Mouse (Mus musculus) hindbrain, embryonic 12.5 days (tissue): Measurements from ENCODE around the gene Rhoh. TPM values are rescaled to one million over a fixed set of nuclear protein-coding genes. Genes with fewer than 3 reads are reported as not detected.

Experiments
- ATAC-seq: fragments of 200-750 bp; cut with Nextera tagmentation; 2 replicates; pipeline ENCODE4 v1.8.0; 2017; ENCODE audit warnings: moderate TSS enrichment; ENCODE audit not compliant: low FRiP score
- H3K27ac ChIP-seq: fragments of 300-500 bp; sonication (generic); 2 replicates; pipeline ENCODE4 v1.5.1; 2016; ENCODE audit warnings: mild to moderate bottlenecking
- H3K27me3 ChIP-seq: fragments of 300-500 bp; sonication (generic); 2 replicates; pipeline ENCODE4 v1.6.1; 2016; ENCODE audit warnings: mild to moderate bottlenecking
- H3K36me3 ChIP-seq: fragments of 300-500 bp; sonication (generic); 2 replicates; pipeline ENCODE4 v1.6.1; 2016; ENCODE audit warnings: mild to moderate bottlenecking
- H3K4me1 ChIP-seq: fragments of 300-500 bp; sonication (generic); 2 replicates; pipeline ENCODE4 v1.6.1; 2016
- H3K4me2 ChIP-seq: fragments of 300-500 bp; sonication (generic); replicated peaks from 2 replicates; pipeline ENCODE4 v1.6.1; 2016; ENCODE audit warnings: mild to moderate bottlenecking
- H3K4me3 ChIP-seq: fragments of 300-500 bp; sonication (generic); 2 replicates; pipeline ENCODE4 v1.5.1; 2016; ENCODE audit warnings: mild to moderate bottlenecking
- H3K9ac ChIP-seq: fragments of 300-500 bp; sonication (generic); 2 replicates; pipeline ENCODE4 v1.6.1; 2016; ENCODE audit warnings: mild to moderate bottlenecking, moderate library complexity
- H3K9me3 ChIP-seq: fragments of 300-500 bp; sonication (generic); replicated peaks from 2 replicates; pipeline ENCODE4 v1.6.1; 2016; ENCODE audit warnings: mild to moderate bottlenecking
- WGBS: fragments of 180-500 bp; shearing (Covaris S2); methylation state at CpG from one replicate; pipeline ENCODE4 v1.1.7; 2016; 5-methylcytosine and 5-hydroxymethylcytosine counted together
- polyA plus RNA-seq: library from polyadenylated mRNA; unstranded; fragments of >200 nt; fragmentation: Nextera tagmentation; extraction: Ambion mirVana; gene quantifications from 2 replicates; pipeline ENCODE4 v1.2.1, GENCODE M21; 2016

Gene Rhoh
- polyA plus RNA-seq: 0.20 and 0.39 TPM in 2 replicates

DNA sequence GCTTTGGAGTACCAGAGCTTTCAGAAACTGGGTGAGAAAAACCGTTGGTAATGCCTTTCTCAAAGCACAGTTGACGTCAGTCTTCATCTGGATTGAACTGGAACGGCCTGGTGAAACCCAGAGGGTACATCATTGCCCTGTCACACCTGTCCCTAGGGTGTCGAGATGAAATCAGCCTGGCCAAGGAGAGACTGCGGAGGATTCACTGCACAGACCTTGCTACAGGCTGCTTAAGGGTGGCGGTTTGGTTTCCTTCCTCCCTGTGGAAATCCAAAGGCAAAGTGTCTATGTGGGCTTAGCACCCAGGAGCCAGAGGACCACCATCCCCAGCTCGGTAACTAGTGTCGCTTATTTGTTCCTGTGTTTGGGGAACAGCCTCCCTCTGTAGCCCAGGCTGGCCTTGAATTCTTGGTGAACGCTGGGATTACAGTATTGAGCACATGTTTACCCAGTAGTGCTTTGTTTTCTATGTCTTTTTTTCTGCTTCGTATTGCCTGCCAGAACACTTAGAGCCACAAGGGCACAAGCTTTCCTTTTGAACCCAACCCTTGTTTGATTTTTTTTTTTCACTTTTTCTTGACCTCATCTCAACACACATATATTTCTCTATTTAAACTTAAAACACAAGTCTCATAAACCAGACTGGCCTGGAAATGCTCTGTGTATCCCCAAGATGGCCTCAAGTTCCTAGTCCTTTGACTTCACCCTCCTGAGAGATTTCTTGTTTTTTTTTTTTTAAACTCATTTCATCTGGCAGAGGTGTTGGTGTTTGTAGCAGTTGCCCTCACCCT is at the start of gene Rhoh:
Rhoh (plus strand) TSS at position 60 of the 791 bp plus-strand sequence.
- no peak within 1 kb of the TSS for H3K4me2 ChIP-seq
- H3K9me3 ChIP-seq: no peaks in the 10 kb centered on the region
- WGBS: 82% methylated on average over 10 of the region's 10 CpGs
- no peaks in the 10 kb centered on the region for H3K4me1 ChIP-seq
- H3K4me3 ChIP-seq: no peak within 1 kb of the TSS
- H3K27ac ChIP-seq: no peak within 1 kb of the TSS
- no peak within 1 kb of the TSS for H3K9ac ChIP-seq
- no peaks in the 10 kb centered on the region for H3K36me3 ChIP-seq
- no peaks in the 10 kb centered on the region for H3K27me3 ChIP-seq
- ATAC-seq: no peak

GRCm38 (mm10) chr5:65823601-65824133 is 37.3 kb upstream of the Rhoh start:
- Histone ChIP-seq H3K4me1 (no peaks in the 10 kb centered on the region), H3K27ac (no peak overlapping the region), H3K36me3 (peaks cover 56% of the 10 kb centered on the region), H3K4me3 (no peak overlapping the region), H3K9me3 (no peaks in the 10 kb centered on the region), H3K9ac (no peak overlapping the region), H3K27me3 (no peaks in the 10 kb centered on the region), H3K4me2 (no peak overlapping the region)
- no peak for ATAC-seq
- WGBS: 79% methylated on average over 5 of the region's 5 CpGs

GRCm38 (mm10) chr5:65826476-65826875 is 34.5 kb upstream of the Rhoh start:
- Histone ChIP-seq H3K4me1 (no peaks in the 10 kb centered on the region), H3K27me3 (no peaks in the 10 kb centered on the region), H3K4me3 (no peak overlapping the region), H3K4me2 (no peak overlapping the region), H3K27ac (no peak overlapping the region), H3K9me3 (no peaks in the 10 kb centered on the region), H3K36me3 (peaks cover 33% of the 10 kb centered on the region), H3K9ac (no peak overlapping the region)
- 98% methylated on average over 4 of the region's 4 CpGs for WGBS
- no peak for ATAC-seq

GRCm38 (mm10) chr5:65827102-65827501 is 33.9 kb upstream of the Rhoh start:
- H3K9me3 ChIP-seq: no peaks in the 10 kb centered on the region
- no peaks in the 10 kb centered on the region for H3K27me3 ChIP-seq
- WGBS: 92% methylated on average over 8 of the region's 8 CpGs
- H3K36me3 ChIP-seq: peaks cover 28% of the 10 kb centered on the region
- H3K9ac ChIP-seq: no peak overlapping the region
- no peak overlapping the region for H3K4me3 ChIP-seq
- ATAC-seq: no peak
- no peaks in the 10 kb centered on the region for H3K4me1 ChIP-seq
- H3K4me2 ChIP-seq: no peak overlapping the region
- H3K27ac ChIP-seq: no peak overlapping the region

- H3K27me3 ChIP-seq: no peaks in the 10 kb centered on the region
- WGBS: 97% methylated on average over 5 of the region's 5 CpGs
- H3K9me3 ChIP-seq: no peaks in the 10 kb centered on the region
These were observed 32.8 kb upstream of the Rhoh start for GRCm38 (mm10) chr5:65828261-65828660.

GRCm38 (mm10) chr5:65829059-65829458 is 32.0 kb upstream of the Rhoh start:
- H3K9me3 ChIP-seq: no peaks in the 10 kb centered on the region
- H3K9ac ChIP-seq: no peak overlapping the region
- no peak for ATAC-seq
- 91% methylated on average over 2 of the region's 2 CpGs for WGBS
- H3K4me2 ChIP-seq: no peak overlapping the region
- no peaks in the 10 kb centered on the region for H3K4me1 ChIP-seq
- H3K36me3 ChIP-seq: peaks cover 14% of the 10 kb centered on the region
- H3K27me3 ChIP-seq: no peaks in the 10 kb centered on the region
- H3K4me3 ChIP-seq: no peak overlapping the region
- H3K27ac ChIP-seq: no peak overlapping the region

More at GRCm38 (mm10) chr5:65828261-65828660, 32.8 kb upstream of the Rhoh start:
- H3K36me3 ChIP-seq: peaks cover 17% of the 10 kb centered on the region
- H3K4me2 ChIP-seq: no peak overlapping the region
- H3K27ac ChIP-seq: no peak overlapping the region
- ATAC-seq: no peak
- no peaks in the 10 kb centered on the region for H3K4me1 ChIP-seq
- no peak overlapping the region for H3K9ac ChIP-seq
- no peak overlapping the region for H3K4me3 ChIP-seq

- Histone ChIP-seq H3K4me1 (no peaks in the 10 kb centered on the region), H3K27ac (no peak overlapping the region), H3K27me3 (no peaks in the 10 kb centered on the region), H3K4me3 (no peak overlapping the region), H3K36me3 (peaks cover 3% of the 10 kb centered on the region), H3K4me2 (no peak overlapping the region), H3K9me3 (no peaks in the 10 kb centered on the region), H3K9ac (no peak overlapping the region)
- 93% methylated on average over 11 of the region's 11 CpGs for WGBS
- ATAC-seq: no peak
These were observed 28.9 kb upstream of the Rhoh start for GRCm38 (mm10) chr5:65831917-65832618.

DNA sequence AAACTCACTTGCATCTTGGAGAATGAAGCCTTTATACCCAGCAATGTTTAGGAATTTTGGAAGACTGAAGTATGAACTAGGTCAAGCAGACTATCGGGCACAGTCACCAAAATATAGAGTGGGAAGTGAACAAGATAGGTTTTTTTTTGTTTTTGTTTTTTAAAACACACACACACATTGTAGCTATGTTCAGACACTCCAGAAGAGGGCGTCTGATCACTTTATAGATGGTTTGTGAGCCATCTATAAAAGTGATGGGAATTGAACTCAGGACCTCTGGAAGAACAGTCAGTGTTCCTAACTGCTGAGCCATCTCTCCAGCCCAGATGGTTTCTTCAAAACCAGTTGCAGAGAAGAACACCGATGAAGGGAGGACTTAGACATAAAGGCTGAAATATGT is 27.9 kb upstream of the Rhoh start:
- 81% methylated on average over 3 of the region's 3 CpGs for WGBS
- Histone ChIP-seq H3K9ac (no peak overlapping the region), H3K9me3 (no peaks in the 10 kb centered on the region), H3K36me3 (no peaks in the 10 kb centered on the region; the same call in 1 of the 2 replicates), H3K27me3 (no peaks in the 10 kb centered on the region), H3K27ac (no peak overlapping the region), H3K4me1 (no peaks in the 10 kb centered on the region), H3K4me3 (no peak overlapping the region), H3K4me2 (no peak overlapping the region)
- no peak for ATAC-seq

DNA sequence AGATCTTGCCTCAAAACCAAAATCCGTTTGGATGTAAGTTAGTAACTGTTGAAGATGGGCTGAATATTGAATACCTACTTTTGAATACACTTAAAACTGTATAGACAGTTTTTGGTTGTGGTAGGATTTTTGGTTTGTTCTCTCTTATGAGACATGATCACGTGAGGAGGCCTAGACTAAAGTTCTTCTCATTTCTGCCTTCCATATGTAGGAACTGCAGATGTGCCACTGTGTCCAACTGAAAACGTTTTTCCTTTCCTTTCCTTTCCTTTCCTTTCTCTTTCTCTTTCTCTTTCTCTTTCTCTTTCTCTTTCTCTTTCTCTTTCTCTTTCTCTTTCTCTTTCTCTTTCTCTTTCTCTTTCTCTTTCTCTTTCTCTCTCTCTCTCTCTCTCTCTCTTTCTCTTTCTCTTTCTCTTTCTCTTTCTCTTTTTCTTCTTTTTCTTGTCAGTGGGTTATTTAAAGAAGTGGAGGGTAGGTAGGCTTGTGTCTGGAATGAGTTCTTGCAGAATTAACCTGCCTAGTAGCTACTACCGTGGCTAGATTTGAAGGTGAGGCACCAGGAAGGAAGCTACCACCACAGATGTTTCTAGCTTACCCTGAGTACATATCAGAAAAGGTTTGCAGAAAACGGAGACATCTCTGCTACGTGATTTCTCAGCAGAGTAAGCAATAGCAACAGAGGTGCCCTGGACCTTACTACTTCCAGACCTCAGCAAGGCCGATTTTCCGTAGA is 27.1 kb upstream of the Rhoh start:
- H3K36me3 ChIP-seq: no peaks in the 10 kb centered on the region; the same call in 1 of the 2 replicates
- ATAC-seq: no peak
- WGBS: 92% methylated on average over 8 of the region's 8 CpGs

GRCm38 (mm10) chr5:65838053-65838452 is 23.0 kb upstream of the Rhoh start:
- no peak overlapping the region for H3K4me2 ChIP-seq
- WGBS: 73% methylated on average over 6 of the region's 6 CpGs
- no peaks in the 10 kb centered on the region; the same call in 1 of the 2 replicates for H3K36me3 ChIP-seq
- H3K27ac ChIP-seq: no peak overlapping the region
- no peak overlapping the region for H3K4me3 ChIP-seq
- no peak overlapping the region for H3K9ac ChIP-seq
- no peaks in the 10 kb centered on the region for H3K27me3 ChIP-seq
- no peak for ATAC-seq
- no peaks in the 10 kb centered on the region for H3K9me3 ChIP-seq
- no peaks in the 10 kb centered on the region for H3K4me1 ChIP-seq

More for the DNA sequence above, 27.1 kb upstream of the Rhoh start:
- H3K4me2 ChIP-seq: no peak overlapping the region
- H3K9ac ChIP-seq: no peak overlapping the region
- no peak overlapping the region for H3K27ac ChIP-seq
- H3K4me1 ChIP-seq: no peaks in the 10 kb centered on the region
- no peaks in the 10 kb centered on the region for H3K27me3 ChIP-seq
- H3K9me3 ChIP-seq: no peaks in the 10 kb centered on the region
- H3K4me3 ChIP-seq: no peak overlapping the region

DNA sequence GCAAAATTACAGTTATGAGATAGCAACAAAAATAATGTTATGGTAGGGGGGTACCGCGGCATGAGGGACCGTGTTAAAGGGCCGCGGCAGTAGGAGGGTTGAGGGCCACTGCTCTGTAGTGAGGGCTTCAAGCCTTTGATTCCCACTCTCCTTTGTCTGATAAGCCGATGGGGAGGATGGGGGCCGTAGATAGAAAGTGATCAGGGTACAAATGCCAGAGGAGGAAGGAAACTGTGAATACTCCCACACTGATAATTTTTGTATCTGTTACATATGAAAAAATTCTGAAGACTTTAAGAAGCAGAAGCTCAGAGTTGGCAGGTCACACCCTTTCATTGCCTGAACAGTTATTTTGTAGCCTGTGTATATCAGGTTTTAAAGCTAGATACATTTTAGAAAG is 18.1 kb upstream of the Rhoh start:
- Histone ChIP-seq H3K4me1 (no peaks in the 10 kb centered on the region), H3K4me2 (no peak overlapping the region), H3K27me3 (no peaks in the 10 kb centered on the region), H3K27ac (no peak overlapping the region), H3K9ac (no peak overlapping the region), H3K4me3 (no peak overlapping the region), H3K9me3 (no peaks in the 10 kb centered on the region), H3K36me3 (no peaks in the 10 kb centered on the region)
- ATAC-seq: no peak
- 94% methylated on average over 7 of the region's 7 CpGs for WGBS

DNA sequence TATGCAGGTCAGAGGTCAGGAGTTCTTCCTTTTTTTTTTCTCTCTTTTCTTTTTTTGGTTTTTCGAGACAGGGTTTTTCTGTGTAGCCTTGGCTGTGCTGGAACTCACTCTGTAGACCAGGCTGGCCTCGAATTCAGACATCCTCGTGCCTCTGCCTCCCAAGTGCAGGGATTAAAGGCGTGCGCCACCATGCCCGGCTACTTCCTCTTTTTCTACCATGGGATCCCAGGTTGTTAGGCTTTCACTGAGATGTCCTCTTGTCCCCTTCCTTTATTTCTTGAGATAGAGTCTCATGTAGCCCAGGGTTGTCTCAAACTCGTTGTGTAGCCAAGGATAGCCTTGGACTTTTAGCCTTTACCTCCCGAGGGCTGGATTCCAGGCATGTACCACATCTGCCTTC is 14.5 kb upstream of the Rhoh start:
- Histone ChIP-seq H3K4me3 (no peak overlapping the region), H3K36me3 (no peaks in the 10 kb centered on the region), H3K9ac (no peak overlapping the region), H3K4me1 (no peaks in the 10 kb centered on the region), H3K27ac (no peak overlapping the region), H3K9me3 (no peaks in the 10 kb centered on the region), H3K4me2 (no peak overlapping the region), H3K27me3 (no peaks in the 10 kb centered on the region)
- 91% methylated on average over 8 of the region's 8 CpGs for WGBS
- ATAC-seq: no peak
